Mouse (Mus musculus) heart, embryonic 14.5 days (tissue): ENCODE data around the gene Fgfr2. TPM values are rescaled to one million over a fixed set of nuclear protein-coding genes. Genes with fewer than 3 reads are reported as not detected.

Source experiments
- ATAC-seq: fragments of 200-750 bp; cut with Nextera tagmentation; 2 replicates; pipeline ENCODE4 v1.8.0; 2017; ENCODE audit warnings: low read depth, moderate TSS enrichment; ENCODE audit not compliant: insufficient number of reproducible peaks, insufficient read depth, low FRiP score
- H3K27ac ChIP-seq, 2 experiments: fragments of 200-500 bp in 1 of 2; fragments of 300-500 bp in 1 of 2; sonication (generic) in 1 of 2; replicated peaks in 1 of 2; 2 replicates each; pipeline ENCODE4 v1.5.1; 2012 to 2014; ENCODE audit warnings: low read depth in 2 of 2, low read length in 2 of 2, control low read depth in 1 of 2, mild to moderate bottlenecking in 1 of 2, mixed read lengths in 1 of 2; ENCODE audit not compliant: control insufficient read depth in 1 of 2, insufficient read depth in 1 of 2
- H3K27me3 ChIP-seq: fragments of 300-500 bp; sonication (generic); 2 replicates; pipeline ENCODE4 v1.6.1; 2014; ENCODE audit warnings: mild to moderate bottlenecking, low read length, control low read depth; ENCODE audit not compliant: control insufficient read depth, insufficient read depth
- H3K36me3 ChIP-seq: fragments of 300-500 bp; sonication (generic); 2 replicates; pipeline ENCODE4 v1.6.1; 2014; ENCODE audit warnings: mild to moderate bottlenecking, control low read depth, low read length, mixed read lengths; ENCODE audit not compliant: control insufficient read depth, insufficient read depth
- H3K4me1 ChIP-seq, 2 experiments: fragments of 200-500 bp in 1 of 2; fragments of 300-500 bp in 1 of 2; sonication (generic) in 1 of 2; 2 replicates each; pipeline ENCODE4 v1.6.1; 2012 to 2014; ENCODE audit warnings: low read length in 2 of 2, control low read depth in 1 of 2, mixed read lengths in 1 of 2; ENCODE audit not compliant: control insufficient read depth in 2 of 2, insufficient read depth in 2 of 2
- H3K4me2 ChIP-seq: fragments of 300-500 bp; sonication (generic); 2 replicates; pipeline ENCODE4 v1.6.1; 2014; ENCODE audit warnings: mild to moderate bottlenecking, low read length
- H3K4me3 ChIP-seq, 2 experiments: fragments of 200-500 bp in 1 of 2; fragments of 300-500 bp in 1 of 2; sonication (generic) in 1 of 2; 2 replicates each; pipeline ENCODE4 v1.5.1; 2012 to 2014; ENCODE audit warnings: low read length in 2 of 2, mild to moderate bottlenecking in 2 of 2, control low read depth in 1 of 2, low read depth in 1 of 2, moderate library complexity in 1 of 2; ENCODE audit not compliant: control insufficient read depth in 1 of 2, insufficient read depth in 1 of 2
- H3K9ac ChIP-seq: fragments of 300-500 bp; sonication (generic); 2 replicates; pipeline ENCODE4 v1.6.1; 2014; ENCODE audit warnings: mild to moderate bottlenecking, low read length
- H3K9me3 ChIP-seq: fragments of 300-500 bp; sonication (generic); 2 replicates; pipeline ENCODE4 v1.6.1; 2016; ENCODE audit warnings: low read length, control low read depth; ENCODE audit not compliant: control insufficient read depth
- WGBS: fragments of 180-500 bp; shearing (Covaris S2); extraction: QIAGEN DNeasy Blood & Tissue Kit; methylation state at CpG from one replicate; pipeline ENCODE4 v1.1.7; 2014; 5-methylcytosine and 5-hydroxymethylcytosine counted together
- polyA plus RNA-seq: library from polyadenylated mRNA; unstranded; fragments of >200 nt; fragmentation: Nextera tagmentation; extraction: Ambion mirVana; gene quantifications from 2 replicates; pipeline ENCODE4 v1.2.1, GENCODE M21; 2014

The Fgfr2 gene
- polyA plus RNA-seq, 1 experiment from 2014 or later = 22.4 TPM

- Histone ChIP-seq H3K4me1 (peaks cover 22 to 24% of the 10 kb centered on the region in 2 experiments), H3K27me3 (peaks cover 31% of the 10 kb centered on the region), H3K9ac (no peak overlapping the region), H3K4me2 (peak overlapping the region; percentile 95), H3K4me3 (no peak overlapping the region), H3K27ac (no peak overlapping the region), H3K9me3 (no peaks in the 10 kb centered on the region), H3K36me3 (no peaks in the 10 kb centered on the region)
- no peak for ATAC-seq
- WGBS = 60% methylated on average over 4 of the region's 4 CpGs
Observed at GRCm38 (mm10) chr7:130938005-130938404, 2185.1 kb downstream of the Fgfr2 start.

- Histone ChIP-seq H3K27me3 (peaks cover 33% of the 10 kb centered on the region), H3K9me3 (no peaks in the 10 kb centered on the region), H3K4me2 (peak overlapping the region; percentile 95), H3K36me3 (no peaks in the 10 kb centered on the region), H3K27ac (no peak overlapping the region), H3K4me1 (peaks cover 22 to 24% of the 10 kb centered on the region in 2 experiments), H3K9ac (peak overlapping the region; percentile 78), H3K4me3 (peak overlapping the region; percentile 59 to 72)
- no peak for ATAC-seq
- 22% methylated on average over 12 of the region's 12 CpGs for WGBS
Observed at GRCm38 (mm10) chr7:130937266-130937841, 2185.8 kb downstream of the Fgfr2 start.

- no peaks in the 10 kb centered on the region; the same call in 1 of the 2 replicates for H3K9me3 ChIP-seq
- H3K4me2 ChIP-seq = peak overlapping the region; percentile 95
- H3K27ac ChIP-seq = 0 out of 4 replicates have a peak overlapping the region, but pooled peaks of 1 of the 2 experiments have one; percentile 19
- H3K27me3 ChIP-seq = peaks cover 33% of the 10 kb centered on the region
- H3K36me3 ChIP-seq = no peaks in the 10 kb centered on the region
- H3K4me3 ChIP-seq = peak overlapping the region; percentile 59 to 72
- ATAC-seq = peak; percentile 17; the same call in 1 of the 2 replicates
- peaks cover 22 to 24% of the 10 kb centered on the region in 2 experiments for H3K4me1 ChIP-seq
- under 1% methylated on average over 44 of the region's 49 CpGs for WGBS
- H3K9ac ChIP-seq = peak overlapping the region; percentile 78
Observed at GRCm38 (mm10) chr7:130936472-130936951, 2186.6 kb downstream of the Fgfr2 start.

GRCm38 (mm10) chr7:130935793-130936471 lies 2187.2 kb downstream of the Fgfr2 start, which contains the start of gene Htra1:
Htra1 (plus strand) TSS chr7:130936111.
- WGBS = under 1% methylated on average over 68 of the region's 70 CpGs
- H3K4me3 ChIP-seq = peak within 1 kb of the TSS; percentile 59 to 72
- H3K9me3 ChIP-seq = no peaks in the 10 kb centered on the region; the same call in 1 of the 2 replicates
- peak; percentile 85 for ATAC-seq
- H3K4me2 ChIP-seq = peak within 1 kb of the TSS; percentile 95
- no peaks in the 10 kb centered on the region for H3K36me3 ChIP-seq
- peaks cover 33% of the 10 kb centered on the region for H3K27me3 ChIP-seq
- peak within 1 kb of the TSS; percentile 78 for H3K9ac ChIP-seq
- H3K4me1 ChIP-seq = peaks cover 22% of the 10 kb centered on the region in 2 experiments
- 0 out of 4 replicates have a peak within 1 kb of the TSS, but pooled peaks of 1 of the 2 experiments have one; percentile 19 for H3K27ac ChIP-seq

DNA sequence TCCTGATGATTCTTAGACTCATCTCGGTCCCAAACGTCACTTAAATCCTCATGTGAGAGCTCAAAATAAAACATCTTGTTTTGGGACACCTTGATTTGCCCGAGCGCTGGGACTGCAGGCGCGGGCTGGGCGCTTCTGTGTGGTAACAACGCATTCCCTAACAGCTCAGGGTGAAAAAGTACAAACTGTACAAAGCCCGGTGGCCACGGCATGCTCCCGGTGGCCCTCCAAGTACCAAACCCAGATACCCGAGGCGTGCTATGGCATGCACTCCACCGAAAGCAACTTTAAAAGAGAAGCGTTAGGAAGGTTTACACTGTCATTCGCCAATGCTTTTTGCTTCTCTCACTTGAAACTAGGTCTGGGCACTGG lies 2187.7 kb downstream of the Fgfr2 start:
- no peak overlapping the region for H3K27ac ChIP-seq
- H3K4me1 ChIP-seq = peaks cover 19 to 22% of the 10 kb centered on the region in 2 experiments
- peaks cover 33% of the 10 kb centered on the region for H3K27me3 ChIP-seq
- H3K36me3 ChIP-seq = no peaks in the 10 kb centered on the region
- no peaks in the 10 kb centered on the region; the same call in 1 of the 2 replicates for H3K9me3 ChIP-seq
- peak overlapping the region; percentile 59 to 72 for H3K4me3 ChIP-seq
- WGBS = 10% methylated on average over 16 of the region's 16 CpGs
- no peak for ATAC-seq
- peak overlapping the region; percentile 95 for H3K4me2 ChIP-seq
- H3K9ac ChIP-seq = peak overlapping the region; percentile 78

DNA sequence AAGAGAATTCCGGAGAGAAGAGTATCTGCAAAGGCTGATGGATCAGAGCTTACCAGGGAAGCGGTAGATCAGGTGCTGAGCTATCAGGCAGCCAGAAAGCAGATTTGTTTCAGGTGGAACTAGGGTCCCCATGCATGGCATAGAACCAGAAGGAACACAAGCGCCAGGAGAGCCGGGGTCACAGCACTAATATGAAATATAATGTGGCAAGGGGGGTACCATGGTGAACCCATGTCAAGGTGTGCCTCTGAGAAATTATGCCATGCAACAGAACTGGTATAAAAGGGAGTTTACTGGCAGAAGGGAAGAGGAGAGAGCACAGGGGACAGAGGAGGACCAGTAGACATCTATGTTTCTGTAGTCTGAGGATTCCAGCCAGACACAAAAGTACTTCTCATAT lies 2188.5 kb downstream of the Fgfr2 start:
- H3K4me3 ChIP-seq = no peak overlapping the region
- ATAC-seq = no peak
- no peak overlapping the region for H3K4me2 ChIP-seq
- H3K27ac ChIP-seq = no peak overlapping the region
- no peaks in the 10 kb centered on the region for H3K36me3 ChIP-seq
- H3K4me1 ChIP-seq = peaks cover 17 to 19% of the 10 kb centered on the region in 2 experiments
- no peaks in the 10 kb centered on the region; the same call in 1 of the 2 replicates for H3K9me3 ChIP-seq
- 72% methylated on average over 4 of the region's 4 CpGs for WGBS
- H3K27me3 ChIP-seq = peaks cover 33% of the 10 kb centered on the region
- no peak overlapping the region for H3K9ac ChIP-seq

- no peak overlapping the region for H3K27ac ChIP-seq
- H3K4me3 ChIP-seq = no peak overlapping the region
- H3K9me3 ChIP-seq = no peaks in the 10 kb centered on the region; the same call in 1 of the 2 replicates
- H3K36me3 ChIP-seq = no peaks in the 10 kb centered on the region
- 82% methylated on average over 9 of the region's 9 CpGs for WGBS
- peaks cover 10 to 12% of the 10 kb centered on the region in 2 experiments for H3K4me1 ChIP-seq
- H3K4me2 ChIP-seq = no peak overlapping the region
- ATAC-seq = no peak
- peaks cover 33% of the 10 kb centered on the region for H3K27me3 ChIP-seq
- H3K9ac ChIP-seq = no peak overlapping the region
Observed at GRCm38 (mm10) chr7:130932921-130933320, 2190.2 kb downstream of the Fgfr2 start.
